Mouse (Mus musculus) heart, postnatal 10 days (tissue): ENCODE measurements around the gene Lefty1. TPM values are rescaled to one million over a fixed set of nuclear protein-coding genes. Genes with fewer than 3 reads are reported as not detected.
"Not testable (repeated sequence)": the region's sequence is repeated elsewhere in the genome, so short reads cannot be mapped to it uniquely, and the experiment has no call there.

Experiments
- DNase-seq, 2 experiments: peaks; one replicate each; pipeline ENCODE4 v3.0.0; 2021
- intact Hi-C: fragments of 180-260 bp; cut with DNase I; formaldehyde crosslinking; loops from one replicate; pipeline ENCODE4 v1.15.1; 2025
- total RNA-seq, 2 experiments: library from RNA; stranded (reverse); gene quantifications; 2 replicates each; pipeline ENCODE4 v1.2.3; 2021

Lefty1 gene
- total RNA-seq, 2 experiments from 2014 or later: 0.57 to 1.1 TPM

- intact Hi-C loops: no loop called here
- no peak for DNase-seq
Observed at GRCm38 (mm10) chr1:180946448-180946847, 11.6 kb downstream of the Lefty1 start.

- no peak for DNase-seq
- intact Hi-C loops: no loop called here
Observed at GRCm38 (mm10) chr1:180952085-180952746, 17.4 kb downstream of the Lefty1 start.

- intact Hi-C loops: no loop called here
- no peak for DNase-seq
Observed at GRCm38 (mm10) chr1:180952808-180953207, 18.0 kb downstream of the Lefty1 start.

GRCm38 (mm10) chr1:180956401-180956800 lies 21.6 kb downstream of the Lefty1 start:
- no peak for DNase-seq
- intact Hi-C loops: no loop called here

- peak in 1 of 2 experiments; percentile 33 for DNase-seq
- intact Hi-C loops: no loop called here
Observed at GRCm38 (mm10) chr1:180956973-180957381, 22.2 kb downstream of the Lefty1 start.

- intact Hi-C loops: no loop called here
Observed at GRCm38 (mm10) chr1:180957989-180958388, 23.2 kb downstream of the Lefty1 start.

GRCm38 (mm10) chr1:180958797-180959196 lies 24.0 kb downstream of the Lefty1 start:
- intact Hi-C loops: no loop called here

More at GRCm38 (mm10) chr1:180957989-180958388, 23.2 kb downstream of the Lefty1 start:
- no peak for DNase-seq

GRCm38 (mm10) chr1:180965786-180966185 lies 31.0 kb downstream of the Lefty1 start:
- no peak for DNase-seq
- intact Hi-C loops: no loop called here

More at GRCm38 (mm10) chr1:180958797-180959196, 24.0 kb downstream of the Lefty1 start:
- no peak for DNase-seq

GRCm38 (mm10) chr1:180966542-180966941 lies 31.7 kb downstream of the Lefty1 start:
- DNase-seq: peak; percentile 73 to 74
- intact Hi-C loops: no loop called here

- DNase-seq: no peak
- intact Hi-C loops: no loop called here
Observed at GRCm38 (mm10) chr1:180967261-180967660, 32.4 kb downstream of the Lefty1 start.

GRCm38 (mm10) chr1:180972941-180973340 lies 38.1 kb downstream of the Lefty1 start:
- intact Hi-C loops: no loop called here
- no peak for DNase-seq

GRCm38 (mm10) chr1:180974126-180974746 lies 39.4 kb downstream of the Lefty1 start:
- peak; percentile 56 to 66 for DNase-seq
- intact Hi-C loops: loop anchor here (1.0 kb wide), 1 partner anchor 100 kb away; no protein-coding TSS in a partner anchor

GRCm38 (mm10) chr1:180976110-180976679 lies 41.4 kb downstream of the Lefty1 start:
- intact Hi-C loops: loop anchor here (1.0 kb wide), 1 partner anchor 75 kb away; no protein-coding TSS in a partner anchor
- peak; percentile 26 to 57 for DNase-seq

- intact Hi-C loops: no loop called here
- DNase-seq: no peak
Observed at GRCm38 (mm10) chr1:180979484-180980251, 44.8 kb downstream of the Lefty1 start.

- intact Hi-C loops: no loop called here
- DNase-seq: no peak
Observed at GRCm38 (mm10) chr1:180980464-180980863, 45.6 kb downstream of the Lefty1 start.

GRCm38 (mm10) chr1:180981298-180982046 lies 46.6 kb downstream of the Lefty1 start:
- intact Hi-C loops, DNase-seq: not testable (repeated sequence)

GRCm38 (mm10) chr1:180986701-180987100 lies 51.9 kb downstream of the Lefty1 start:
- DNase-seq: no peak
- intact Hi-C loops: no loop called here

- DNase-seq: peak; percentile 67 to 79
- intact Hi-C loops: loop anchor here (1.0 kb wide), 1 partner anchor 52 kb away; no protein-coding TSS in a partner anchor
Observed at GRCm38 (mm10) chr1:180987759-180988158, 52.9 kb downstream of the Lefty1 start.
